Mouse (Mus musculus) C2C12 (cell line): ENCODE data around the gene Rufy2.

Source experiments
- CEBPB ChIP-seq: IDR thresholded peaks from one replicate; pipeline ENCODE4 v1.6.1; 2011; ENCODE audit warnings: low read depth, mild to moderate bottlenecking, control low read depth, moderate library complexity
- CTCF ChIP-seq: IDR thresholded peaks from one replicate; pipeline ENCODE4 v1.5.1; 2011; ENCODE audit not compliant: control insufficient read depth, insufficient read depth, insufficient read length
- FOSL1 ChIP-seq: IDR thresholded peaks from one replicate; pipeline ENCODE4 v1.8.0; 2011; ENCODE audit warnings: mild to moderate bottlenecking, low read length; ENCODE audit not compliant: poor library complexity, insufficient read depth, severe bottlenecking
- MAX ChIP-seq: IDR thresholded peaks from one replicate; pipeline ENCODE4 v1.6.1; 2011; ENCODE audit warnings: mild to moderate bottlenecking, control low read depth
- MYOD1 ChIP-seq: IDR thresholded peaks from one replicate; pipeline ENCODE4 v1.6.1; 2011; ENCODE audit warnings: low read depth; ENCODE audit not compliant: control insufficient read depth, insufficient read length
- MYOG ChIP-seq: IDR thresholded peaks from one replicate; pipeline ENCODE4 v1.6.1; 2011; ENCODE audit not compliant: control insufficient read depth, insufficient read length; ENCODE audit errors: extremely low read depth
- USF1 ChIP-seq: IDR thresholded peaks from one replicate; pipeline ENCODE4 v1.6.1; 2011; ENCODE audit warnings: low read depth, mild to moderate bottlenecking, control low read depth, moderate library complexity

DNA sequence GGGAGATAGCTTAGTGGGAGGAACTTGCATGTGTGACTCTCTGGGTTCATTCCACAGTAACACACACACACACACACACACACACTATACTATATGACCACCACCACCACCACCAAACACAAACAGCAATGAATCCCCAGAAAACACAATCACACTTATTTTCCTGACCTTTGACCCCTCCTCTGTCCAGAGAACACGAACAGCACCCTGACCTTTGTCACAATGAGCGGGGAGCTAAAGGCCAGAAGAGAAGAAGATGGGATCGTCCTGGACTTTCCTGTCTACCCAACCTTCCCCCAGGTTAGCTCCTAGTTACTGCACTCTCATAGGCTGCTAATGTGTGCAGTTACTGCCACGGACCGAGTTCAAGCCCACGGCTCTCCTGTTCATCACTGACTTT is 72.0 kb downstream of the Rufy2 start:
- TF ChIP-seq CEBPB, result no peak
- TF ChIP-seq CTCF, result no peak
- TF ChIP-seq MAX, result no peak
- no peak for TF ChIP-seq MYOD1
- TF ChIP-seq MYOG, result no peak
- TF ChIP-seq FOSL1, result no peak
- TF ChIP-seq USF1, result no peak
